Mouse (Mus musculus): ENCODE results near the gene Dnmt3c.

- TF ChIP-seq POLR2A (IDR thresholded peaks at IDR 0.05; ENCODE audit: control insufficient read depth, low read depth, low read length) (no peak), CTCF (IDR thresholded peaks at IDR 0.05; ENCODE audit: control insufficient read depth, insufficient read depth, insufficient replicate concordance, low read depth, low read length) (no peak)
Measured at GRCm38 (mm10) chr2:153762121-153762520, 65.7 kb downstream of the Dnmt3c start.

Measured in testis, adult 2 months (tissue).